Mouse (Mus musculus) forebrain, embryonic 12.5 days (tissue): Measurements from ENCODE around the gene Gata1. TPM values are rescaled to one million over a fixed set of nuclear protein-coding genes. Genes with fewer than 3 reads are reported as not detected.
"Not testable (repeated sequence)": the region's sequence is repeated elsewhere in the genome, so short reads cannot be mapped to it uniquely, and the experiment has no call there.

Experiments used
- ATAC-seq: fragments of 200-750 bp; cut with Nextera tagmentation; 2 replicates; pipeline ENCODE4 v1.8.0; 2017; ENCODE audit warnings: moderate TSS enrichment; ENCODE audit not compliant: low FRiP score
- H3K27ac ChIP-seq: fragments of 300-500 bp; sonication (generic); 2 replicates; pipeline ENCODE4 v1.5.1; 2016; ENCODE audit warnings: mild to moderate bottlenecking
- H3K27me3 ChIP-seq: fragments of 300-500 bp; sonication (generic); 2 replicates; pipeline ENCODE4 v1.6.1; 2016; ENCODE audit warnings: mild to moderate bottlenecking
- H3K36me3 ChIP-seq: fragments of 300-500 bp; sonication (generic); replicated peaks from 2 replicates; pipeline ENCODE4 v1.6.1; 2016; ENCODE audit warnings: mild to moderate bottlenecking
- H3K4me1 ChIP-seq: fragments of 300-500 bp; sonication (generic); 2 replicates; pipeline ENCODE4 v1.6.1; 2016
- H3K4me2 ChIP-seq: fragments of 300-500 bp; sonication (generic); 2 replicates; pipeline ENCODE4 v1.6.1; 2016; ENCODE audit warnings: mild to moderate bottlenecking, moderate library complexity
- H3K4me3 ChIP-seq: fragments of 300-500 bp; sonication (generic); replicated peaks from 2 replicates; pipeline ENCODE4 v1.5.1; 2016; ENCODE audit warnings: mild to moderate bottlenecking
- H3K9ac ChIP-seq: fragments of 300-500 bp; sonication (generic); 2 replicates; pipeline ENCODE4 v1.6.1; 2016; ENCODE audit warnings: mild to moderate bottlenecking
- H3K9me3 ChIP-seq: fragments of 300-500 bp; sonication (generic); 2 replicates; pipeline ENCODE4 v1.6.1; 2016
- WGBS: fragments of 180-500 bp; shearing (Covaris S2); methylation state at CpG from one replicate; pipeline ENCODE4 v1.1.7; 2016; 5-methylcytosine and 5-hydroxymethylcytosine counted together
- polyA plus RNA-seq: library from polyadenylated mRNA; unstranded; fragments of >200 nt; fragmentation: Nextera tagmentation; extraction: Ambion mirVana; gene quantifications from 2 replicates; pipeline ENCODE4 v1.2.1, GENCODE M21; 2016

Gene Gata1
- 0.87 and 0.97 TPM in 2 replicates for polyA plus RNA-seq

DNA sequence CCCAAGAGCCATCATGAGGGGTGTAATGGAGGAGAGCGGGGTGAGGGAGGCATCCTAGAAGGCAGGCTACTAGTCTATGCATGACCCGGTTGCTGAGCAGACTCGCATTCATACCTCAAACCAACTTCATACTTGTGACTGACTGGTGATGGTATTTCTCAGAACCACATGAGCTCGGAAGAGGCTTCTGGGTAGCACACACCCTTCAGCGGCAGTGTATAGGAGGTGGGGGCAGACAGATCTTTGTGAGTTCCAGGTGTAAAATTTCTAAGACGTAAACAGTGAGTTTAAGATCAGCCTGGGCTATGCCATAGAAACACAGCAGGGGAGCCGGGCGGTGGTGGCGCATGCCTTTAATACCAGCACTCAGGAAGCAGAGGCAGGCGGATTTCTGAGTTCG, at the start of gene Gata1:
Gene Gata1, minus strand, starts transcription at position 180 of the 400 bp plus-strand sequence.
- Histone ChIP-seq H3K36me3 (no peaks in the 10 kb centered on the region), H3K27ac (no peak within 1 kb of the TSS), H3K4me1 (no peaks in the 10 kb centered on the region), H3K9me3 (no peaks in the 10 kb centered on the region), H3K27me3 (no peaks in the 10 kb centered on the region), H3K9ac (no peak within 1 kb of the TSS), H3K4me2 (no peak within 1 kb of the TSS), H3K4me3 (no peak within 1 kb of the TSS)
- no peak for ATAC-seq
- 88% methylated on average over 11 of the region's 11 CpGs for WGBS

DNA sequence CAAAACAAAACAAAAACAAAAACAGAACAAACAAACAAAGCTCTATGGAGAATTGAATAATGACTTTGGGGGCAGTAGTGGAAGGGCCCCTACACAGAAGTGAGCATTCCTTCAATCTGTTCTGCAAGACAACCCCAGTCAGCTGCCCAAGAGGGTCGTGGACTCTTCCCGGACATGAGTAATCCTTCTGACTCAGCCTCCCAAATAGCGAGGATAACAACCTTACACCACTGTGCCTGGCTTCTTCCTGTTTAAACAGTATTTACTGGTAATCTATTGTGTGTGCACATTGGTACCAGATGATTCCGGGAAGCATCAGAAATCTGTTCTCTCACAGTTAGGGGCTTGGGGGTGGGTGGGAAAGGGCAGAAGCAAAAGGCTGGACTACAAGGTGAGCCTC, 48.9 kb upstream of the Gata1 start:
- H3K36me3 ChIP-seq = no peaks in the 10 kb centered on the region
- no peaks in the 10 kb centered on the region for H3K4me1 ChIP-seq
- no peak for ATAC-seq
- H3K9me3 ChIP-seq = no peaks in the 10 kb centered on the region
- no peak overlapping the region for H3K9ac ChIP-seq
- no peaks in the 10 kb centered on the region for H3K27me3 ChIP-seq
- no peak overlapping the region for H3K4me2 ChIP-seq
- 75% methylated on average over 4 of the region's 4 CpGs for WGBS
- H3K4me3 ChIP-seq = no peak overlapping the region
- H3K27ac ChIP-seq = no peak overlapping the region

DNA sequence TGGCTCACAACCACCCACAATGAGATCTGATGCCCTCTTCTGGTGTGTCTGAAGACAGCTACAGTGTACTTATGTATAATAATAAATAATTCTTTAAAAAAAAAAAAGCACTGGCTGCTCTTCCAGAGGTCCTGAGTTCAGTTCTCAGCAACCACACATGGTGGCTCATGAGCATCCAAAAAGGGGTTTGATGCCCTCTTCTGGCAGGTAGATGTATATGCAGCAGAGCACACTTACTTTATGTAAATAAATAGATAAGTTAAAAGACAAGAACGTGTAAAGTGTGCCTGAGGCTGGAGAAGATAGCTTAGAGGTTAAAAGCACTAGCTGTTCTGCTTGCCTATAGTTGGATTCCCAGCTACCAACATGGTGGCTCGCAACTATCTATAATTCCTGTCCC, 46.9 kb upstream of the Gata1 start:
- no peak for ATAC-seq
- WGBS = 80% methylated on average over 2 of the region's 2 CpGs

DNA sequence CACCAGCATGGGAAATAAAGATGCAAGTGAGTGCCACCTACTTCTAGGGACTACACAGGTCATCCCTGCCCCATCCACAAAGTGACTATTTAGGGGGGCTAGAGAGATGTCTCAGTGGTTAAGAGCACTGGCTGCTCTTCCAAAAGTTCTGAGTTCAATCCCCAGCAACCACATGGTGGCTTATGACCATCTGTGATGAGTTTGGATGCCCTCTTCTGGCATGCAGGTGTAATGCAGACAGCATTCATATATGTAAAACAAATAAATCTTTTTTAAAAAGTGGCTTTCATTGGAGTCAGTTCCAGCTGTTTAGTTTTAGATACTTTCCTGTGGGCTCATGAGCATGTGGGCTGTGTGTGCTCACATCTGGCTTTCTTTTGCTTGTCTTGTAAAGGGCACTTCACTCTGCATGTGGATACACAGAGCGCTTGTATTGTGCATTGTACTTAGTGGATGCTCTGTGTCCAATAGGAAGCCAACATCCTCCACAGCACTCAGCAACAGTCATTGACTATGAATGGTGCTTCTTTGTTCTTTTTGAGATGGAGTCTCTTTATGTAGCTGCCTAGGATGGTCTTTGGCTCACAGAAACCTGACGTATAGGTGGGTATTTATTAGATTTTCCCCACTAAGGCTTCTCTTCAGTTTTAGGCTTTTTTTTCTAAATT, 42.4 kb upstream of the Gata1 start:
- Histone ChIP-seq H3K27me3 (no peaks in the 10 kb centered on the region), H3K27ac (no peak overlapping the region), H3K9ac (no peak overlapping the region), H3K4me1 (no peaks in the 10 kb centered on the region), H3K4me2 (no peak overlapping the region), H3K4me3 (no peak overlapping the region), H3K9me3 (no peaks in the 10 kb centered on the region), H3K36me3 (no peaks in the 10 kb centered on the region)
- WGBS = 54% methylated on average over 2 of the region's 2 CpGs
- ATAC-seq = no peak

More for the DNA sequence above, 46.9 kb upstream of the Gata1 start:
- Histone ChIP-seq H3K9ac (no peak overlapping the region), H3K4me3 (no peak overlapping the region), H3K27ac (no peak overlapping the region), H3K27me3 (no peaks in the 10 kb centered on the region), H3K4me1 (no peaks in the 10 kb centered on the region), H3K9me3 (no peaks in the 10 kb centered on the region), H3K36me3 (no peaks in the 10 kb centered on the region), H3K4me2 (no peak overlapping the region)

GRCm38 (mm10) chrX:8018286-8018685, 40.4 kb upstream of the Gata1 start, which contains the start of gene Glod5:
Gene Glod5, minus strand, starts transcription at chrX:8018492.
- Histone ChIP-seq H3K27ac (no peak within 1 kb of the TSS), H3K4me2 (no peak within 1 kb of the TSS), H3K36me3 (no peaks in the 10 kb centered on the region), H3K9me3 (no peaks in the 10 kb centered on the region), H3K4me3 (no peak within 1 kb of the TSS), H3K4me1 (no peaks in the 10 kb centered on the region), H3K9ac (no peak within 1 kb of the TSS), H3K27me3 (no peaks in the 10 kb centered on the region)
- WGBS = 80% methylated on average over 2 of the region's 2 CpGs
- ATAC-seq = no peak

- Histone ChIP-seq H3K9me3 (no peaks in the 10 kb centered on the region), H3K36me3 (no peaks in the 10 kb centered on the region), H3K9ac (no peak overlapping the region), H3K27ac (no peak overlapping the region), H3K4me1 (peaks cover 4% of the 10 kb centered on the region), H3K27me3 (no peaks in the 10 kb centered on the region), H3K4me3 (no peak overlapping the region), H3K4me2 (no peak overlapping the region)
- 9% methylated on average over 5 of the region's 5 CpGs for WGBS
- no peak for ATAC-seq
Observed at GRCm38 (mm10) chrX:8017142-8017541, 39.3 kb upstream of the Gata1 start.

DNA sequence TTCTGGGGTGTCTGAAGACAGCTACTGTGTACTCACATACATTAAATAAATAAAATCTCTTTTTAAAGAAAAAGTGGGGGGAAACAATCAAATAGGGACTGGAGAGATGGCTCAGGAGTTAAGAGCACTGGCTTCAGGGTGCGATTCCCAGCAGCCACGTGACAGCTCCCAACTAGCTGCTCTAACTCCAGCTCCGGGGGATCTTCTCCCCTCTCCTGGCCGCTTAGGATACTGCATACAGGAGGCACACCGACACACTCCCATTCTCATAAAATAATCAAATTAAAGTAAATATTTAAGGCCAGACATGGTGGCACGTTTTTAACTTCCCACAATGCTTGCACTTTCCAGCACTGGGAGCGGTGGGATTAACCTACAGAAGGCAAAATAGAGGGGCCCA, 37.8 kb upstream of the Gata1 start:
- H3K4me2 ChIP-seq, H3K4me3 ChIP-seq, H3K27me3 ChIP-seq, H3K27ac ChIP-seq, H3K9me3 ChIP-seq, H3K9ac ChIP-seq, H3K4me1 ChIP-seq, ATAC-seq, H3K36me3 ChIP-seq: not testable (repeated sequence)
- WGBS = 27% methylated on average over 7 of the region's 7 CpGs

DNA sequence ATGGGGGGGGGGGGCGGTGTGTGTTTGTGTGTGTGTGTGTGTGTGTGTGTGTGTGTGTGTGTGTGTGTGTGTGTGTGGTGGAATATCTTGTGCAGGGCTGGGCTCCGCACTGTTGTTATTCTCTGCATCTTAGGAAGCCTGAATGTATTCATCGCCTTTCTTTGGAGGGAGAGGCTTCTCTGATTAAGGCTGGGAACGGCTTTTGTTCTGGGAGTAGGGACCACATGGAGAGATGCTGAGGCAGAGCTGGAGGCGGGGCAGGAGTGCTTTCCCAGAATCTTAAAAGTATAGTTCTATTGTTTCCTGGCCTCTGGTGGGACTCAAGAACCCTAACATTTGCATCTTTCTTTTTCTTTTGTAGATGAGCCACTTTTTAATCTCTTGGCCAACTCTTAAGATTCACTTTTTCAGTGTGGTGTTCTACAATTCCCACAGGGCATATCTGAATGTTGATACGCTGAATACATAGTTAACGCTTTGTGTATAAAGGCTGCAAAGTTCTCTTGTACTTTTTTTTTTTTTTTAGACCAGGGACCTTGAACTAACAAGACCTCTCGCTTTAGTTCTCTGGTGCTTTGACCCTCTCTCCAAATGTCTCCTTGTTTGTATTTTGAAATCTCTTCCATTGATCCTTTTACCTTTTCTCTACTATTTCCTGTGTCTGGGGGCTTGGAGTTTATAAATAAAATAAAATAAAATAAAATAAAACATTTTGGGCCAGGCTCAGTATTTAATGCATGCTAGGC, 35.9 kb upstream of the Gata1 start:
- ATAC-seq = peak; percentile 80
- WGBS = 14% methylated on average over 7 of the region's 8 CpGs
- Histone ChIP-seq H3K27me3 (no peaks in the 10 kb centered on the region), H3K36me3 (no peaks in the 10 kb centered on the region), H3K4me2 (no peak overlapping the region), H3K4me3 (no peak overlapping the region), H3K9ac (no peak overlapping the region), H3K4me1 (peaks cover 5% of the 10 kb centered on the region), H3K27ac (peak overlapping the region; percentile 73), H3K9me3 (no peaks in the 10 kb centered on the region)

- Histone ChIP-seq H3K9ac (no peak overlapping the region), H3K4me3 (no peak overlapping the region), H3K9me3 (no peaks in the 10 kb centered on the region), H3K4me2 (no peak overlapping the region), H3K27me3 (no peaks in the 10 kb centered on the region), H3K4me1 (peaks cover 9% of the 10 kb centered on the region), H3K36me3 (no peaks in the 10 kb centered on the region), H3K27ac (peak overlapping the region; percentile 73)
- 20% methylated on average over 2 of the region's 2 CpGs for WGBS
- peak; percentile 63 for ATAC-seq
Observed at GRCm38 (mm10) chrX:8013157-8013556, 35.3 kb upstream of the Gata1 start.

DNA sequence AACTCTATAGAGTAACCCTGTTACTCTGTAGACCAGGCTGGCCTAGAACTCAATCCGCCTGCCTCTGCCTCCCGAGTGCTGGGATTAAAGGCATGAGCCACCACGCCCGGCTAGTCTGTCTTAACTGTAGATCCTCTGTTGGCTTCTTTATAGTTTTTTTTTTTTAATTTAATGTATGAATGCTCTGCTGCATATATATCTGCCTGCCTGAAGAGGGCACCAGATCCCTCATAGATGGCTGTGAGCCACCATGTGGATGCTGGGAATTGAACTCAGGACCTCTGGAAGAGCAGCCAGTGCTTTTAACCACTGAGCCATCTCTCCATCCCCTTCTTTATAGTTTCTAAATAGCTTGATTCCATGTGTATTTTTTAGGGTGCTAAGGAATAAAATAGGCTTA, 31.5 kb upstream of the Gata1 start:
- H3K4me2 ChIP-seq, H3K27me3 ChIP-seq, H3K36me3 ChIP-seq, H3K4me1 ChIP-seq, H3K9me3 ChIP-seq, H3K9ac ChIP-seq, H3K4me3 ChIP-seq, H3K27ac ChIP-seq, ATAC-seq: not testable (repeated sequence)
- WGBS = 77% methylated on average over 4 of the region's 4 CpGs

GRCm38 (mm10) chrX:8008543-8008942, 30.7 kb upstream of the Gata1 start:
- no peak overlapping the region for H3K4me2 ChIP-seq
- H3K27ac ChIP-seq = no peak overlapping the region
- ATAC-seq = no peak
- peaks cover 9% of the 10 kb centered on the region for H3K4me1 ChIP-seq
- H3K9me3 ChIP-seq = no peaks in the 10 kb centered on the region
- no peak overlapping the region for H3K4me3 ChIP-seq
- H3K36me3 ChIP-seq = no peaks in the 10 kb centered on the region
- H3K9ac ChIP-seq = no peak overlapping the region
- 31% methylated on average over 5 of the region's 5 CpGs for WGBS
- no peaks in the 10 kb centered on the region for H3K27me3 ChIP-seq

GRCm38 (mm10) chrX:8002971-8003370, 25.1 kb upstream of the Gata1 start:
- Histone ChIP-seq H3K27me3 (no peaks in the 10 kb centered on the region), H3K9me3 (no peaks in the 10 kb centered on the region), H3K27ac (no peak overlapping the region), H3K4me3 (no peak overlapping the region), H3K4me1 (no peaks in the 10 kb centered on the region), H3K36me3 (no peaks in the 10 kb centered on the region), H3K9ac (no peak overlapping the region), H3K4me2 (no peak overlapping the region)
- ATAC-seq = no peak
- 57% methylated on average over 4 of the region's 4 CpGs for WGBS

GRCm38 (mm10) chrX:8002001-8002400, 24.1 kb upstream of the Gata1 start:
- Histone ChIP-seq H3K4me1 (no peaks in the 10 kb centered on the region), H3K27ac (no peak overlapping the region), H3K36me3 (no peaks in the 10 kb centered on the region), H3K27me3 (no peaks in the 10 kb centered on the region), H3K4me2 (no peak overlapping the region), H3K9ac (no peak overlapping the region), H3K9me3 (no peaks in the 10 kb centered on the region), H3K4me3 (no peak overlapping the region)
- ATAC-seq = no peak
- 16% methylated on average over 5 of the region's 5 CpGs for WGBS
